Mouse (Mus musculus): ENCODE results near the gene March2. TPM values are rescaled to one million over a fixed set of nuclear protein-coding genes. Genes with fewer than 3 reads are reported as not detected.
"Not testable (repeated sequence)": the region's sequence is repeated elsewhere in the genome, so short reads cannot be mapped to it uniquely, and the experiment has no call there.

March2 gene
- polyA plus RNA-seq, 1 experiment, result 147 TPM

DNA sequence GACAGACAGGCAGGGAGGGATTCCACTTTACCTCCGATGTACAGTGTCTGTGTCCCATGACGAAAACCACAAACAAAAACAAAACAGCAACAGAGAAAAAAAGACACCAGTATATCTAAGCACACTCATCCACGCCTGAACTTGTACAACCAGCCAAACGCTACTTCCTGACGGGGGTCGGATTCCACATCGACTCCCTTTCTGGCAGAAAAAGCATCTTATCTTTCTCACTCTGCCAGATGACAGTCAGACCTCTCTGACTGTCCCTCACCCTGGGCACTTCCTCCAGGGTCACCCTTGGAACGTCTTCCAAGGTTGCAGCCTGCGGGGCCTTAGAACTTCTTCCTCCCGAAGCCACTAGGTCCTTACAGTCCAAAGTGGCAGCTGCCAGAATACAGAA, 15.1 kb upstream of the March2 start:
- H3K27ac ChIP-seq (replicated peaks; ENCODE audit: low read depth, low read length); H3K4me3 ChIP-seq (ENCODE audit: insufficient read depth, low read depth, low read length); H3K4me1 ChIP-seq (ENCODE audit: control insufficient read depth, insufficient read depth, insufficient read length, low read length): not testable (repeated sequence)

DNA sequence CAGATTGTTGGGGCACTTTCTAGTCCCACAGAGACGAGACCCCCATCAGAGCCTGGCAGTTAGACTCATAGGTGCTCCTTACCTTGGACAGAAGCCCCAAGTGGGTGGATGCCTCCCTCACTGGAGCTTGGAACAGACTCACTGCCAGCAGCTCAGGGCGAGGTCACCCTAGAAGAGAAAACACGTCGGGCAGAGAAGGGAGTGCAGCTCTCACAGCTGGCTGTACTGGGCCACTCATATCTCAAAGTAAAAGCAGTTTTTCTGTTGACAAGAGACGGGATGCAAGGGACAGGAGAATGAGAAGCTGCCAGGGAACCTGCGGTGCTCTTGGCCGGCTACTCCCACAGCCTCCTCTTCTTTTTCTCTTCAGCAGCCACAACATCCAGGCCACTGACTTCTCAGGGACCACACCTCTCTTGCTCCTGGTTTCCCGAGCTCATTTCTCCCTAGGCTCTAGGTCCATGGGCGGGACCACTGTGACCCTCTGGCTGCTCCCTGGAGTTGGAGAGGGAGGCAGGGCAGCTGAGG, 14.2 kb upstream of the March2 start:
- H3K4me3 ChIP-seq (ENCODE audit: insufficient read depth, low read depth, low read length); H3K27ac ChIP-seq (replicated peaks; ENCODE audit: low read depth, low read length): not testable (repeated sequence)

DNA sequence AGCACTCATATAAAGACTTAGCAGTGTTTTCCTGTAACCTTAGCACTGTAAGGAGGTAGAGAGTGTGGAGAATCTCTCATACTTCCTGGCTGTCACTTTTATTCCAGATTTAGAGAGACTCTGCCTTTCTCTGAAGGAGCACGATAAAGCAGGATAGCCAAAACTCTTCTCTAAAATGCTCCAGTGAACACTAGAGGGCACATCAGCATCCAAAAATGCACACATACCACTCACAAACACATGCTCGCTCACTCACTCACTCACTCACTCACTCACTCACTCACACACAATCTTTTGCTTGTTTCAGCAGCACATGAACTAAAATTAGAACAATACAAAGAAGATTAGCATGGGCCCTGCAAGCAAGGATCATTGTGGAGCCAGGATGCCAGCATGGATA, 10.7 kb upstream of the March2 start:
- no peak overlapping the region for H3K27ac ChIP-seq (replicated peaks; ENCODE audit: low read depth, low read length)
- no peaks in the 10 kb centered on the region for H3K4me1 ChIP-seq (ENCODE audit: control insufficient read depth, insufficient read depth, insufficient read length, low read length)
- no peak overlapping the region for H3K4me3 ChIP-seq (ENCODE audit: insufficient read depth, low read depth, low read length)

More for the DNA sequence above, 14.2 kb upstream of the March2 start:
- H3K4me1 ChIP-seq (ENCODE audit: control insufficient read depth, insufficient read depth, insufficient read length, low read length), result not testable (repeated sequence)

DNA sequence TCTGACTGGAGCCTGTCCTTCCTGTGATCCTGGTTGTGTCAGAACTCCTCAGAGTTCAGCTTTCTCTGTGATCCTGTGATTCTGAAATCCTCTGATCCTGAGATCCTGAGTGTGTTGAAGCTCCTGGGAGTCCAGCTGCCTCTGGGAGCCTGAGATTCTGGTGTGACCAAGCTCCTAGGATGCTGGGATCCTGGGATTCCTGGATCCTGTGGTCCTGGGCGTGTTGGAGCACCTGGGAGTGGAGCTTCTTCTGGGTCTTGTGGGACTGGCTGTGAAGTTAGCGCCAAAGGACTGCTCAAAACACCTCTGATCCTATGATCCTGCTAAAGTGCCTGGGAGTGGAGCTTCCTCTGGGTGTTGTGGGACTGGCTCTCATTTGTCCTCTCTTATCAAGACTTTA, 9.9 kb upstream of the March2 start:
- Histone ChIP-seq H3K4me3 (ENCODE audit: insufficient read depth, low read depth, low read length) (no peak overlapping the region), H3K27ac (replicated peaks; ENCODE audit: low read depth, low read length) (no peak overlapping the region), H3K4me1 (ENCODE audit: control insufficient read depth, insufficient read depth, insufficient read length, low read length) (no peaks in the 10 kb centered on the region)

DNA sequence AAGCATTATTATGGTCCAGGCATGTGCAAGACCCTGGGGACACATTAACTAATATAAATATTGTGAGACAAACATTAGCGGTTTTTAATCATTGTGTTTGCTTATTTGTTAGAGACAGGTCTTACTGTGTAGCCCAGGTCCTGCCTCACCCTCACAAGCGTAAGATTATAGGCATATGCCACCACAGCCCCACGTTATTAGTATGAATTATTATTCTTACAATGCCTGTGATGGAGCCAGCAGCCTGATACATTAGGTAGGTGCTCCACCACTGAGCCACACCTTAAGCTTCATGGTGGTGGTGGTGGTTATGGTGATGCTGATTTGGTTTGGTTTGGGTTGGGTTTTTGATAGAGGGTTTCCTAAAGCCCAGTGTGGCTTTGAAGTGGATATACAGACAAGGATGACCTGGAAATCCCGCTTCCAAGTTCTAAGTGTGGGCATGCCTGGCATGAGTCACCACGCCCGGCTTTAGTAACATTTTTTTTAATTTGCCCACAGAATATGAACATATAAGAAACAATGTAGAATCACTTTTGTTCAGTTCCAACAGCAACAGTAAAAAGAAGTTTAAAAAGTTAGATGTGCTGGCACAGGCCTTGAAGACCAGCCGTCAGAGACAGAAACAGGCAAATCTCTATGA, 1.4 kb upstream of the March2 start:
- Histone ChIP-seq H3K27ac (replicated peaks; ENCODE audit: low read depth, low read length) (no peak overlapping the region), H3K4me1 (ENCODE audit: control insufficient read depth, insufficient read depth, insufficient read length, low read length) (no peaks in the 10 kb centered on the region), H3K4me3 (ENCODE audit: insufficient read depth, low read depth, low read length) (no peak overlapping the region)

DNA sequence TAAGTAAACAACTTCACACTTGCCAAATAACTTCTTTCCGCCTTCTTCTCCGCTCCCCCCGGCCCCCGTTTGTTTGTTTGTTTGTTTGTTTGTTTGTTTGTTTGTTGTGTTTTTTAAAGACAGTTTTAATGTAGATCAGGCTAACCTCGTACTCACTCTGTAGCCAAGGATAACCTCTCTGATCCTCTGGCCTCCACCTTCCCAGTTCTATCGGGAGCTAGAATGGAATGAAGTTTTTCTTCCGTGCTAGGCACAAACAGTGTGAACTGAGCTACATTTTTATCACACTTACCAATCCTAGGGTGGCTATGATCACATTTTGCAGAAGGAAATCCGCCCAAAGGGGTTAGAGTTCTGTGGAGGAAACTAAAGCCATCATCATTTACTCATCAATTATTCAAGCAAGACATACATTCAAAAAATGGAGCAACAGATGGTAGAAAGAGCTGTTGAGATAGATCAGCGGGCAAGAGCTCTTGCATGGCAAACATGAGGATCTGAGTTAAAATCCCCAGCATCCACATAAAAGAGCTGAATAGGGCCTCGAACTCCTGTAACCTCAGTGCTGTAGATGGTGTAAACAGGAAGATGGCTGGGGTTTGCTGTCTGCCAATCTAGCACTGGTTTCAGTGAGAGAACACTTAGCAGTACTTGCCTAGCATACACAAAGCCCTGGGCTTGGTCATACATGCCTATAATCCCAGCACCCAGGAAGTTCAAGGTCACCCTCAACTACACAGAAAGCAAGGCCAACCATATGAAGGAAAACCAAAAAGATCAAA, 665 bp upstream of the March2 start:
- Histone ChIP-seq H3K27ac (replicated peaks; ENCODE audit: low read depth, low read length) (peak overlapping the region; percentile 50; the same call in 1 of the 2 replicates), H3K4me3 (ENCODE audit: insufficient read depth, low read depth, low read length) (peak overlapping the region; percentile 39), H3K4me1 (ENCODE audit: control insufficient read depth, insufficient read depth, insufficient read length, low read length) (no peaks in the 10 kb centered on the region)

DNA sequence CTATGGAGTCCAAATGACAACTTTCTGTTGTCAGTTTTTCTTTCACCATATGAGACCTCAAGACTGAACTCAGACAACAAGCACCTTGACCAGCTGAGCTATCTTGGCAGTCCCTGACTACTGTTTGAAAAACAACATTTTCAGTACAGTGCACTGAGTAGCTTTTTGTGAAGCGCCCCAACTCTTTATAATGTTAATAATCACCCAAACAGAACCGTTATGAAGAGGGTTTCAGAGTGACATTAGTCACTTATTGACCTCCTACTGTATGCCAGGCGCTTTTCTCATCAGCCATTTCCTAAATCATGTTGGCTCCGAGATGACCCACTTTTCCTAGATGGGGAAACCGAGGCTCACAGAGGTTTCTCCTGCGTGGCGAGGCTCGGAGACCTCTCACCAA, 488 bp downstream of the March2 start:
- Histone ChIP-seq H3K4me3 (ENCODE audit: insufficient read depth, low read depth, low read length) (peak overlapping the region; percentile 91), H3K27ac (replicated peaks; ENCODE audit: low read depth, low read length) (peak overlapping the region; percentile 71), H3K4me1 (ENCODE audit: control insufficient read depth, insufficient read depth, insufficient read length, low read length) (no peaks in the 10 kb centered on the region)

DNA sequence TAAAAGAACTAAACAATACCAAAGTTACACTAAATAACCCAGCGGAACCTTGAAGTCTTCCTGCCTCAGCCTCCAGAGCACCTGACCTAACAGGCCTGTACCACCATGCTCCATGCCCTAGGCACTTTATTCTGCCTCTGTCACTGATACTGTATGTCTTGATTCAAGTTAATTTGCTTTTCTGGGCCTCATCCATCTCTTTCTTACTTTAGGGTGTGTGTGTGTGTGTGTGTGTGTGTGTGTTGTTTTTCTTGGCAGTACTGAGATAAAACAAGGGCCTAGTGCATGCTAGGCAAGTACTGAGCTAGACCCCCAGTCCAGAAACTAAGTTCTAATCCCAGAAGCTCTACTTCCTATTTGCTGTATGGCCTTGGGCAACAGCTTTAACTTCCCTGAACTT, 1.2 kb downstream of the March2 start:
- H3K27ac ChIP-seq (replicated peaks; ENCODE audit: low read depth, low read length), result no peak overlapping the region
- no peaks in the 10 kb centered on the region for H3K4me1 ChIP-seq (ENCODE audit: control insufficient read depth, insufficient read depth, insufficient read length, low read length)
- 0 out of 2 replicates have a peak overlapping the region, but pooled peaks have one; percentile 16 for H3K4me3 ChIP-seq (ENCODE audit: insufficient read depth, low read depth, low read length)

DNA sequence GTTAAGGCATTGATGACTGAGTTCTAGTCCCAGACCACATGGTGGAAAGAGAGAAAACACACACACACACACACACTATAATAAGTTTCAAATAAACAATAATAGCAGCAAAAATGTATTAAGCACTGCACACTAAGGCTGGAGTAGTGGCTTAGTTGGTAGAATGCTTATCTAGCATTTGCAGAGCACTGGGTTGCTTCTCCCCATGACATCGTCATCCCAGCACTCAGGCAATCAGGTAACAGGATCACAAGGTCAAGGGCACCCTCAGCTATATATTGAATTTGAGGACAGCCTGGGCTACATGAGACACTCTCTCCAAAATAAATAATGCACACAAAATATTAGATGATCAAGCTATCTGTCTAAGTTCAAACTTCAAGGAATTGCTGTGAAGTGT, 3.7 kb downstream of the March2 start:
- no peak overlapping the region for H3K27ac ChIP-seq (replicated peaks; ENCODE audit: low read depth, low read length)
- no peak overlapping the region for H3K4me3 ChIP-seq (ENCODE audit: insufficient read depth, low read depth, low read length)
- no peaks in the 10 kb centered on the region for H3K4me1 ChIP-seq (ENCODE audit: control insufficient read depth, insufficient read depth, insufficient read length, low read length)

DNA sequence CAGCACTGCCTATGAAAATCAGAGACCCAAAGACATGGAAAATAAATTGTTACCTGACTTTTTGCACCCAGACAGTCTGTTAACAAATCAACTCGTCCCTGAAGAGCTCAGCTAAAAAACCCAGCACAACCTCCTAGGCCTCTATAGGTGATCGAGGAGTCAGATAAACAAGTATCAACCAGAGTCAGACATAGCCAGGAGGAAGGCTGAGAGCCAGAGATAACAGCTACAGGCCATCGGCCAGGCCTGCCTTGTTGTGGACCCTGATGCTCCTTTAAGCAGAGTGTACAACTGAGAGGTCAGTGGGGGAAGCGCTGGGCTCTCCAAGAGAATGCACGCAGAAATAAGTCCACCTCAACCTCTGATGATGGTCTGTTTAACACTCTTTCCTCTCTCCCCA, 5.2 kb downstream of the March2 start:
- Histone ChIP-seq H3K4me1 (ENCODE audit: control insufficient read depth, insufficient read depth, insufficient read length, low read length) (no peaks in the 10 kb centered on the region), H3K4me3 (ENCODE audit: insufficient read depth, low read depth, low read length) (no peak overlapping the region), H3K27ac (replicated peaks; ENCODE audit: low read depth, low read length) (no peak overlapping the region)

DNA sequence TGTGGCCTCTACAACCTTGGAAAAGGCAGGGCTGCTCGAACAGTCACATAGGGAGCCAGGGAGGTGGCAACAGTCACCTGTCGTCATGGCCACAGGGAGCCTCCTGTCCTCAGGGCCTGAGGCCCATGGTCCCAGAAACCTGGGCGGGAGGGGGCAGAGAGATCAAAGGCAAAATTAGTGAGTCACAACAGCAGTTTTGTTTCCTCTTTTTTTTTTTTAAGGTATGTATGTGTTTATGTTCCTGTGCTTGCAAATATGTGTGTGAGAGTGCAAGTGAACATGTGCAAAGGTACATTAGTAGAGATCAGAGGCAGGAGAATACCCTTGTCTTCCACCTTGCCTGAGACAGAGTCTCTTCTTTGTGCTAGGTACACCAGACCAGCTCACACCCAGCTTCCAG, 8.6 kb downstream of the March2 start:
- no peaks in the 10 kb centered on the region for H3K4me1 ChIP-seq (ENCODE audit: control insufficient read depth, insufficient read depth, insufficient read length, low read length)
- no peak overlapping the region for H3K4me3 ChIP-seq (ENCODE audit: insufficient read depth, low read depth, low read length)
- no peak overlapping the region for H3K27ac ChIP-seq (replicated peaks; ENCODE audit: low read depth, low read length)

DNA sequence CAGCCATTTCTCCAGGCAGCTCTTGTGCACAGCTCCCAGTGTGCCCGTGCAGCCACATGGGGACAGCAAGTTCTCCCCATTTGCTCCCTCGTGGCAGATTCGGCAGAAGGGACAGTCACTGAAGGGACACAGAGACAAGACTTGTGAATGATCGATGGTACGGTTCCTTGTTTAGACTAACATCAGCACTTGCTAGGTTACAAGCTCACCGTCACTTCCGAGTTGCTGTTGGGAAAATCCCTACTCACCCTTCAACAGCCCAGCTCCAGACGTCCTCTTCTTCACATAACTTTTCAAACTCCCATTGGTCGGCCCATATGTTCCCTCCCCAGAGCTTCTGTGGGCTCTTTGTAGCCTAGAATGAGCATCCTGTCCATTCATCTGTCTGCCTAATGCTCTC, 15.4 kb downstream of the March2 start:
- Histone ChIP-seq H3K27ac (replicated peaks; ENCODE audit: low read depth, low read length) (no peak overlapping the region), H3K4me1 (ENCODE audit: control insufficient read depth, insufficient read depth, insufficient read length, low read length) (no peaks in the 10 kb centered on the region), H3K4me3 (ENCODE audit: insufficient read depth, low read depth, low read length) (no peak overlapping the region)

DNA sequence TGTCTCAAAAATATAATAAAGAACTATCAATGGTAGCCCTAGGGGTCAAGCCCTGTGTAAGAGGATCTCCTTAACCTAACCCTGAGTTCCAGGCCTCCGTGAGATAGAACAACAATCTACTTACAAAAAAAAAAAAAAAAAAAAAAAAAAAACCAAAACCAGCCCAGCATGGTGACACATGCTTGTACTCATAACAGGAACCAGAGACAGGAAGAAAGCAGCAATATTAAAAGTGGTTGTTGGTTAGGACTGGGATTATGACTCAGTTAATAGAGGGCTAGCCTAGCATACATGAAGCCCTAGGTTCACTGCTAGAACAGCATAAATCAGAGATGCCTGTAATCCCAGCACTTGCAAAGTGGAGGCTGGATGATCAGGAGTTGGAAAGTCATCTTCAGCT, 16.3 kb downstream of the March2 start:
- no peaks in the 10 kb centered on the region for H3K4me1 ChIP-seq (ENCODE audit: control insufficient read depth, insufficient read depth, insufficient read length, low read length)
- no peak overlapping the region for H3K27ac ChIP-seq (replicated peaks; ENCODE audit: low read depth, low read length)
- H3K4me3 ChIP-seq (ENCODE audit: insufficient read depth, low read depth, low read length), result no peak overlapping the region

DNA sequence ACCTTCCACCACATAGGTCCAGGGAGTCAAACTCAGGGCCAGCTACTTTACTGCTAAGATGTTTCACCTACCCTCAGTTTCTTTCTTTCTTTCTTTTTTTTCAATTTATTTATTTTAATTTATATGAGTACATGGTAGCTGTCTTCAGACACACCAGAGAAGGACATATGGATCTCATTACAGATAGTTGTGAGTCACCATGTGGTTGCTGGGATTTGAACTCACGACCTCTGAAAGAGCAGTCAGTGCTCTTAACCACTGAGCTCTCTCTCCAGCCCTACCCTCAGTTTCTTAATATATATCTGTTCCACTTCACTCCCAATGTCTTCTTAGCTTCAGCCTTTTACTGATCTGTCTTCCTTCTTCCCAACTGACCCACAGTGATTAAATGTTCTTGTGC, 23.0 kb downstream of the March2 start:
- Histone ChIP-seq H3K4me3 (ENCODE audit: insufficient read depth, low read depth, low read length) (no peak overlapping the region), H3K4me1 (ENCODE audit: control insufficient read depth, insufficient read depth, insufficient read length, low read length) (no peaks in the 10 kb centered on the region), H3K27ac (replicated peaks; ENCODE audit: low read depth, low read length) (no peak overlapping the region)

DNA sequence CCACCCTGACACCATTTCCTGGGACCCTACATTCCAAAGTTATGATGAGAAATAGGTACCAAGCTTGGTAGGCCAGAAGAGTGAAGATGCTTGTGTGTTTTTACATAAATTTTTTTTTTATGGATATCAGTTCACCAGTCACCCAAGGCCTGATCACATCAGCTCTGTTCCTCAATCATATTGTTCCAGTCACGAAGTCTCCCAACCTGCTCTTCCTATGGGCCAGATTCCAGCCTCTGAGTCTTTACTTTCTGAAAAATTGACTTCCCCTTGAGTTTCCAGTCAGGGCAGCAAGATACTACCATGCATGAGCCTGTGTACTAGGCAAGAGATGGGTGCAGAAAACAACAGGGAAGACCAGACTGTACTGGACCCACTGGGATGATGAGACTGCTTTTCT, 31.7 kb downstream of the March2 start, which contains the start of gene Hnrnpm:
Hnrnpm (minus strand) TSS at position 101 of the 400 bp plus-strand sequence.
- peak within 1 kb of the TSS; percentile 37 for H3K4me3 ChIP-seq (ENCODE audit: insufficient read depth, low read depth, low read length)
- H3K27ac ChIP-seq (replicated peaks; ENCODE audit: low read depth, low read length), result peak within 1 kb of the TSS; percentile 52
- H3K4me1 ChIP-seq (ENCODE audit: control insufficient read depth, insufficient read depth, insufficient read length, low read length), result 0 out of 2 replicates have a peak, but pooled peaks cover 10% of the 10 kb centered on the region

DNA sequence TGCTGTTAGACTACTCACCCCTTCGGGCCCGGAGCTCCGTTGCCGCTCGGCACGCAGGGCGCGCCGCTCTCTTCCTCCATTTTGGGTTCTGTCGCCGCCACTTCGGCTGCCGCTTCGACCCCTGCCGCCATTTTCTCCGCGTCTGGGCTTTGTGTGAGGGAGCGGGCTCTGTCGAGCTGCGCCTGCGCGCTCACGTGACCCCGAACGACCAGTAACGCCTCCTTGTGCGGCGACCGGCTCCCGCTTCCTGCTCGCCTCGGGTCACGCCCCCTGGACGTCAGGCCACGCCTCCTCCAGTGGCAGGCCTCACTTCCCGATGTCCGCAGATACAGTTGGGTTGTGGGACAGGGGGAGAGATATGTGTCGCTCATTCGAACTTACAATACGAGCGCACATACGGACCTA, 33.2 kb downstream of the March2 start:
- Histone ChIP-seq H3K27ac (replicated peaks; ENCODE audit: low read depth, low read length) (peak overlapping the region; percentile 89), H3K4me1 (ENCODE audit: control insufficient read depth, insufficient read depth, insufficient read length, low read length) (0 out of 2 replicates have a peak, but pooled peaks cover 10% of the 10 kb centered on the region), H3K4me3 (ENCODE audit: insufficient read depth, low read depth, low read length) (peak overlapping the region; percentile 84)

All from brown adipose tissue, adult 24 weeks (tissue).